Mouse (Mus musculus) erythroblast, embryonic 14.5 days (primary cell): ENCODE measurements at regions not wholly inside any gene's neighbourhood (a gene's known extent, or its start where the extent isn't known, plus 50 kb on each side); places are given as distances from the start of the nearest gene placed in this dataset.

Experiments used
- GATA1 ChIP-seq: IDR thresholded peaks from 2 replicates; pipeline ENCODE4 v1.6.1; 2012; ENCODE audit warnings: low read length, inconsistent platforms, mixed read lengths
- TAL1 ChIP-seq: IDR thresholded peaks from 3 replicates; pipeline ENCODE4 v1.6.1; 2012; ENCODE audit warnings: low read length, inconsistent platforms, mixed read lengths

DNA sequence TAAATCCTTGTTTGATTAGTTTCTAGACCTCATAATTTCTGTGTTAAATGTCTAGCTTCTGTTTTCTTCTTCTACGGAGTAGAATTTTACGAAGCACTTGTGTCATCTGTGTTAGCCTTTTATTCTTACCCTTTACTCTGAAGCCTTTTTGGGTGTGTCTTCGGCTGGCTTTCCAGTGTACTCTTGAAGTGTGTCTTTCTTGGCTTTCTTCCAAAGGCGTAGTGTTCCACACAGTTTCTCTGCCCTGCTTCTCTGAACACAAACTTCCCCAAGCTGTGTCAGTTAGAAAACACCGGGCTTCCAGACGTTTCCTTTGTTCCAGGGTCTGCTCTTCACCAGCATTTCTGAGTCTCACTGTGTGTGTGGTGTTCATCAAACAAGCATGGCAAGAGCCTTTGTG lies 152.7 kb downstream of the Lyplal1 start:
- no peak for TF ChIP-seq TAL1
- TF ChIP-seq GATA1 = no peak
